Mouse (Mus musculus): ENCODE results near the gene Kcnh5.

- TF ChIP-seq MAX (IDR thresholded peaks at IDR 0.05; ENCODE audit: low read depth) (no peak), USF1 (IDR thresholded peaks at IDR 0.05; ENCODE audit: low read depth) (no peak), POLR2A (IDR thresholded peaks at IDR 0.05; ENCODE audit: insufficient read length, low read depth) (no peak), TCF3 (IDR thresholded peaks at IDR 0.05; ENCODE audit: insufficient read length, low read depth) (no peak), MYOD1 (IDR thresholded peaks at IDR 0.05; ENCODE audit: control insufficient read depth in 1 of 3, insufficient read length in 2 of 3, low read depth in 2 of 3) (no peak), REST (IDR thresholded peaks at IDR 0.05; ENCODE audit: insufficient read depth, insufficient read length) (no peak), CEBPB (IDR thresholded peaks at IDR 0.05; ENCODE audit: insufficient read depth, poor library complexity, severe bottlenecking) (no peak)
These were observed 37.3 kb downstream of the Kcnh5 start for GRCm38 (mm10) chr12:75139792-75140191.
